Mouse (Mus musculus): ENCODE measurements around the gene Arvcf.

Gene Arvcf

GRCm38 (mm10) chr16:18411802-18412476 is 64.0 kb downstream of the Arvcf start:
- peak; percentile 71 for DNase-seq

- DNase-seq = peak; percentile 65
Measured at GRCm38 (mm10) chr16:18413032-18413816, 65.2 kb downstream of the Arvcf start.

GRCm38 (mm10) chr16:18416094-18416761 is 68.2 kb downstream of the Arvcf start:
- peak; percentile 85 for DNase-seq

GRCm38 (mm10) chr16:18416837-18417236 is 68.9 kb downstream of the Arvcf start:
- no peak for DNase-seq

GRCm38 (mm10) chr16:18417491-18417890 is 69.5 kb downstream of the Arvcf start:
- no peak for DNase-seq

- no peak for DNase-seq
Measured at GRCm38 (mm10) chr16:18418756-18419602, 71.0 kb downstream of the Arvcf start.

- DNase-seq = no peak
Measured at GRCm38 (mm10) chr16:18419603-18420026, 71.6 kb downstream of the Arvcf start.

GRCm38 (mm10) chr16:18420571-18420970 is 72.6 kb downstream of the Arvcf start:
- no peak for DNase-seq

- DNase-seq = peak; percentile 42
Measured at GRCm38 (mm10) chr16:18423203-18423914, 75.4 kb downstream of the Arvcf start.

- no peak for DNase-seq
Measured at GRCm38 (mm10) chr16:18423915-18424265, 75.9 kb downstream of the Arvcf start.

GRCm38 (mm10) chr16:18424364-18425045 is 76.5 kb downstream of the Arvcf start:
- peak; percentile 31 for DNase-seq

GRCm38 (mm10) chr16:18425475-18426214 is 77.7 kb downstream of the Arvcf start:
- DNase-seq = no peak

- peak; percentile 85 for DNase-seq
Measured at GRCm38 (mm10) chr16:18426215-18426791, 78.3 kb downstream of the Arvcf start, which contains the start of gene Txnrd2. Gene Txnrd2 (plus strand): TSS chr16:18426384.

GRCm38 (mm10) chr16:18426802-18427280 is 78.9 kb downstream of the Arvcf start, which contains the start of gene Comt:
Gene Comt (minus strand): TSS chr16:18426852.
- DNase-seq = no peak

- DNase-seq = peak; percentile 70
Measured at GRCm38 (mm10) chr16:18428011-18428515, 80.1 kb downstream of the Arvcf start.

GRCm38 (mm10) chr16:18428516-18429042 is 80.6 kb downstream of the Arvcf start:
- DNase-seq = no peak

GRCm38 (mm10) chr16:18429641-18430040 is 81.7 kb downstream of the Arvcf start:
- DNase-seq = no peak

GRCm38 (mm10) chr16:18430641-18431212 is 82.7 kb downstream of the Arvcf start:
- DNase-seq = no peak

- DNase-seq = no peak
Measured at GRCm38 (mm10) chr16:18433341-18433920, 85.4 kb downstream of the Arvcf start.

All from lung, postnatal 36 days (tissue).